Mouse (Mus musculus) c-Kit-positive CD71-positive TER-119-negative erythroid progenitor cells, embryonic 14.5 days (primary cell): Measurements from ENCODE around the gene Git2.

Source experiments
- DNase-seq: peaks from one replicate; pipeline ENCODE4 v3.0.0-alpha.2; 2013; ENCODE audit warnings: low read depth

Gene Git2

GRCm38 (mm10) chr5:114686726-114687210, 88.5 kb downstream of the Git2 start:
- no peak for DNase-seq

- no peak for DNase-seq
Measured at GRCm38 (mm10) chr5:114685986-114686385, 89.3 kb downstream of the Git2 start.

- no peak for DNase-seq
Measured at GRCm38 (mm10) chr5:114681717-114682116, 93.6 kb downstream of the Git2 start.

- DNase-seq = no peak
Measured at GRCm38 (mm10) chr5:114680676-114681285, 94.5 kb downstream of the Git2 start.

- DNase-seq = no peak
Measured at GRCm38 (mm10) chr5:114679841-114680591, 95.3 kb downstream of the Git2 start.
